Mouse (Mus musculus): ENCODE results near the gene 9930104L06Rik. TPM values are rescaled to one million over a fixed set of nuclear protein-coding genes. Genes with fewer than 3 reads are reported as not detected.
A peak's percentile ranks its signal among the peaks of the same experiment; 100 is the strongest.

Gene 9930104L06Rik
- polyA plus RNA-seq, 1 experiment from 2014 or later, result 4.3 TPM

DNA sequence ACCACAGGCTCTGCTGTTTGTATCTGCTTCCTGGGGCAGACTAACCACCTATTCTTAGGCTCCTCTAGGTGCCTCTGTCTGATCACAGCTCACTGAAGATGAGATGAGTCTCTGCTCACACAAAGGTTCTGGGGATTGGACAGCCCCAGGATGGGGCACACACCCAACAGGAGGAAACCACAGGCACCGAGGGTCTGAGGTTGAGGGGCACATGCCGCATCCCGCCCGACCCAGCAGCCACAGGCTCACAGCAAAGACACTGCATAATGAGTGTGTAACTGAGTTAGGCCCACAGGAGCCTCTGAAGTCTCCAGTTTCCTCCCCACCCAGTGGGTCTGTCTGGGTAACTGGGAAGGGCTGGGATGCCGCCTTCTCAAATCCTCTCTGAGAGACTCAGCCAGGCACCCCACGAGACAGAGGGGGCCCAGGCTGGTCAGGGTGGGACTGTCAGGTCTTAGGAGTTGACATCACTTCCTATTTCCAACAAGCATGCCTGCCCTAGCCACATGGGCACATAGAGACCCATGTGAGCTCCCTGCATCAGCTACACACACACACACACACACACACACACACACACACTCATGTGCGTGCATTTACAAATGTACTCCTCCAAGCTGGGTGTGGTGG, 32.5 kb downstream of the 9930104L06Rik start:
- no peak overlapping the region for H3K27ac ChIP-seq (ENCODE audit: low read depth, low read length)
- DNase-seq (ENCODE audit: low spot score, missing footprints), result no peak
- peaks cover 15% of the 10 kb centered on the region for H3K4me1 ChIP-seq (ENCODE audit: control insufficient read depth, insufficient read depth, low read length)
- no peaks in the 10 kb centered on the region for H3K36me3 ChIP-seq (ENCODE audit: control insufficient read depth, insufficient read depth, low read length)
- H3K4me3 ChIP-seq (ENCODE audit: low read depth, low read length), result no peak overlapping the region
- WGBS, result 77% methylated on average over 7 of the region's 7 CpGs
- no peak overlapping the region for H3K9ac ChIP-seq (ENCODE audit: low read length)
- no peak for ATAC-seq (ENCODE audit: low FRiP score)
- H3K4me2 ChIP-seq, result no peak overlapping the region
- no peaks in the 10 kb centered on the region for H3K9me3 ChIP-seq (ENCODE audit: control insufficient read depth, low read length)
- no peaks in the 10 kb centered on the region for H3K27me3 ChIP-seq (ENCODE audit: control insufficient read depth, insufficient read depth, low read length)

DNA sequence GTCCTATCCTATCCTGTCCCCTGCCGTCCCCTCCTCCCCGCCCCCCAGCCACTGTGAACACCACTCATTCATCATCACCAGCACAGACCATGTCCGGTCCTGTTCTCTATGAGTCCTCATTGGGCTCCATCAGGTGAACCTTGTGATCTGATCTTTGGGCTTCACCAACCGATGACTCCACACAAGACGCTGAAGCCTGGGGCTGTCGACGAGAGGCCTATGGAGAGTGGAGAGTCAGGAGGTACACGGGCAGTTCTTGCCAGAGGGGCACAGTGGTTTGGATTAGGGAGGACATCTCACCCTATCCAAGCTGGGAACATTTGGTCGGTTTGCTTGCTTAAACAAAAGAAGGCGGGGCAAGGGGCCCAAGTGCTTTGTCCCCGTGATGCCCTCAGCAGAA, 33.3 kb downstream of the 9930104L06Rik start:
- no peak for ATAC-seq (ENCODE audit: low FRiP score)
- H3K36me3 ChIP-seq (ENCODE audit: control insufficient read depth, insufficient read depth, low read length), result no peaks in the 10 kb centered on the region
- DNase-seq (ENCODE audit: low spot score, missing footprints), result no peak
- no peaks in the 10 kb centered on the region for H3K9me3 ChIP-seq (ENCODE audit: control insufficient read depth, low read length)
- no peak overlapping the region for H3K27ac ChIP-seq (ENCODE audit: low read depth, low read length)
- no peak overlapping the region for H3K4me2 ChIP-seq
- 0 out of 2 replicates have a peak overlapping the region, but pooled peaks have one; percentile 5 for H3K9ac ChIP-seq (ENCODE audit: low read length)
- WGBS, result 70% methylated on average over 11 of the region's 11 CpGs
- H3K4me3 ChIP-seq (ENCODE audit: low read depth, low read length), result no peak overlapping the region
- H3K4me1 ChIP-seq (ENCODE audit: control insufficient read depth, insufficient read depth, low read length), result peaks cover 12% of the 10 kb centered on the region
- H3K27me3 ChIP-seq (ENCODE audit: control insufficient read depth, insufficient read depth, low read length), result no peaks in the 10 kb centered on the region

DNA sequence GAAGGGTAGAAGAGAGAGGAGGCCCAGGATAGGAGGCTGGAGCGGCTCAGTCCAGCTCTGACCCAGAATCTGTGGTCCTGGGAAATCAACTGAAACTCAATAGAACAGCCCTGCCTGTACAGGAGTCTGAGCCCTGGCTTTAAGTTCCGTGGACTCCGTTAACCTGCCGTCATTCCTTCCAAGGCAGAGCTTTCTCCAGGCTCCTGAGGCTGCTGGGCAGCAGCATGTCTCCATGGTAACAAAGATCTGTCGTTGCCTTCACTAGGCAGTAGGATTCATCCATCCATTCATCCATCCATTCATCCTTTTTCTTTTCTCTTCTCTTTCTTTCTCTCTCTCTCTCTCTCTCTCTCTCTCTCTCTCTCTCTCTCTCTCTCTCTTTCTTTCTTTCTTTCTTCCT, 33.8 kb downstream of the 9930104L06Rik start:
- no peaks in the 10 kb centered on the region for H3K36me3 ChIP-seq (ENCODE audit: control insufficient read depth, insufficient read depth, low read length)
- H3K9ac ChIP-seq (ENCODE audit: low read length), result 0 out of 2 replicates have a peak overlapping the region, but pooled peaks have one; percentile 5
- no peaks in the 10 kb centered on the region for H3K27me3 ChIP-seq (ENCODE audit: control insufficient read depth, insufficient read depth, low read length)
- ATAC-seq (ENCODE audit: low FRiP score) (no peak), DNase-seq (ENCODE audit: low spot score, missing footprints) (no peak)
- no peak overlapping the region for H3K4me2 ChIP-seq
- no peak overlapping the region for H3K27ac ChIP-seq (ENCODE audit: low read depth, low read length)
- no peak overlapping the region for H3K4me3 ChIP-seq (ENCODE audit: low read depth, low read length)
- WGBS, result 33% methylated on average over 5 of the region's 5 CpGs
- no peaks in the 10 kb centered on the region for H3K9me3 ChIP-seq (ENCODE audit: control insufficient read depth, low read length)
- H3K4me1 ChIP-seq (ENCODE audit: control insufficient read depth, insufficient read depth, low read length), result peaks cover 8% of the 10 kb centered on the region

DNA sequence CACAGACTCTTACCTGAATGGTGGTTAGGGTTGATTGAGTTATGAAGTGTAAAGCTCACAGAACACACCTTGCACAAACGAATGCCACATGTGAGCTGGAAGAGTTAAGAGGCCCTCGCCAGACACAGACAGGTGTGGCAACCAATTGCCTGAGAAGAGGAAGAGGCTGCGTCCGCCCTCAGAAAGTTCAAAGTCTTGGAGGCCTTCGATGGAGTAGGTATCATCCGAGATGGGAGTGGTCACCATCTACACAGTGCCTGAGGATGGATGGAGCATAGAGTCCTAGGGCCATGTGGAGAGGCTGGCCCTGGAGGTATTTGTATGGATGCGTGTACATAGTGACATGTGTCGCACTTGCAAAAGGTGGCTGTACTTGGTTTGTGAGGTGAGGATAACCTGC, 34.2 kb downstream of the 9930104L06Rik start:
- H3K27me3 ChIP-seq (ENCODE audit: control insufficient read depth, insufficient read depth, low read length), result no peaks in the 10 kb centered on the region
- H3K4me2 ChIP-seq, result no peak overlapping the region
- ATAC-seq (ENCODE audit: low FRiP score) (no peak), DNase-seq (ENCODE audit: low spot score, missing footprints) (no peak)
- H3K9ac ChIP-seq (ENCODE audit: low read length), result no peak overlapping the region
- no peaks in the 10 kb centered on the region for H3K36me3 ChIP-seq (ENCODE audit: control insufficient read depth, insufficient read depth, low read length)
- H3K27ac ChIP-seq (ENCODE audit: low read depth, low read length), result no peak overlapping the region
- peaks cover 8% of the 10 kb centered on the region for H3K4me1 ChIP-seq (ENCODE audit: control insufficient read depth, insufficient read depth, low read length)
- H3K9me3 ChIP-seq (ENCODE audit: control insufficient read depth, low read length), result no peaks in the 10 kb centered on the region
- 88% methylated on average over 8 of the region's 8 CpGs for WGBS
- H3K4me3 ChIP-seq (ENCODE audit: low read depth, low read length), result no peak overlapping the region

DNA sequence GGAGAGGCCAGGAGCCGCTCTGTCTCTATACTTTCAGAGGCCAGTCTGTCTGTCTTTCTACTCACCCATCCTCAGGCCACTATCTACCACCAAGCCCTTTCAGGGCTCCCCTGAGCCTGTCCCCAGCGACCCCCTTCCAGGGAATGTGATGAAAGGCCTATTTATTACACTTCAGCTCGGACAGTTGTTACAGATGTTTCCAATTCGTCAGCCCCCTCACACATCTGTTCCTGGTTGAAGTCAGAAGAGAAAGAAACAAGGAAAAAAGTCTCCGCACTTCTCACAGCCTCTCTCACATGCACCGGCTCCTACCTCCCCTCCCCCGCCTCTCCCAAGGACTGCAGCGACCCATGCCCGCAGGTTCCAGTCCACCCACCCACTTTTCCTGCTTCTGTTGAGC, 35.5 kb downstream of the 9930104L06Rik start:
- H3K9me3 ChIP-seq (ENCODE audit: control insufficient read depth, low read length), result no peaks in the 10 kb centered on the region
- no peaks in the 10 kb centered on the region for H3K36me3 ChIP-seq (ENCODE audit: control insufficient read depth, insufficient read depth, low read length)
- WGBS, result 66% methylated on average over 9 of the region's 9 CpGs
- DNase-seq (ENCODE audit: low spot score, missing footprints) (no peak), ATAC-seq (ENCODE audit: low FRiP score) (no peak)
- no peak overlapping the region for H3K4me2 ChIP-seq
- H3K4me3 ChIP-seq (ENCODE audit: low read depth, low read length), result no peak overlapping the region
- no peak overlapping the region for H3K9ac ChIP-seq (ENCODE audit: low read length)
- H3K4me1 ChIP-seq (ENCODE audit: control insufficient read depth, insufficient read depth, low read length), result peaks cover 8% of the 10 kb centered on the region
- H3K27ac ChIP-seq (ENCODE audit: low read depth, low read length), result no peak overlapping the region
- H3K27me3 ChIP-seq (ENCODE audit: control insufficient read depth, insufficient read depth, low read length), result no peaks in the 10 kb centered on the region

DNA sequence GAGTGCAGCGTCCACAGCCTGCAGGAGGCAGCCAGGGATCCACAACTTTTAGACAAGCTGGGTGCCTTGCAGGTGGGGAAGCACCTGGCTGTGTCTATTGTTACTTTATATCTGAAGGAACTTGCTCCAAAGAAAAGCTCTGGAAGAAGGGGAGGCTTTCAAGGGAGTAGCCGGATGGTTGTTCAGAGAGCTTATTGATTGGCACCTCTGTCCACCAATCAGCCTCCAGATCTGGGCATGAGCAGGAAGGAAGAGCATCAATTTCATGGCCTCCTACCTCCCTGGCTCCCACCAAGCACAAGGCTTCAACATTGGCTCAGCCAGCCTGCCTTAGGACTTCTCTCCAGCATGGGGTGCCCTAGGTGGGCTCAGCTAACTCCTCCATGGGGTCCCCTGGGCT, 36.4 kb downstream of the 9930104L06Rik start:
- Histone ChIP-seq H3K9ac (ENCODE audit: low read length) (no peak overlapping the region), H3K27ac (ENCODE audit: low read depth, low read length) (no peak overlapping the region), H3K27me3 (ENCODE audit: control insufficient read depth, insufficient read depth, low read length) (no peaks in the 10 kb centered on the region), H3K4me1 (ENCODE audit: control insufficient read depth, insufficient read depth, low read length) (peaks cover 8% of the 10 kb centered on the region), H3K36me3 (ENCODE audit: control insufficient read depth, insufficient read depth, low read length) (no peaks in the 10 kb centered on the region), H3K9me3 (ENCODE audit: control insufficient read depth, low read length) (no peaks in the 10 kb centered on the region), H3K4me2 (no peak overlapping the region), H3K4me3 (ENCODE audit: low read depth, low read length) (no peak overlapping the region)
- ATAC-seq (ENCODE audit: low FRiP score) (no peak), DNase-seq (ENCODE audit: low spot score, missing footprints) (no peak)
- WGBS, result 72% methylated on average over 2 of the region's 2 CpGs

DNA sequence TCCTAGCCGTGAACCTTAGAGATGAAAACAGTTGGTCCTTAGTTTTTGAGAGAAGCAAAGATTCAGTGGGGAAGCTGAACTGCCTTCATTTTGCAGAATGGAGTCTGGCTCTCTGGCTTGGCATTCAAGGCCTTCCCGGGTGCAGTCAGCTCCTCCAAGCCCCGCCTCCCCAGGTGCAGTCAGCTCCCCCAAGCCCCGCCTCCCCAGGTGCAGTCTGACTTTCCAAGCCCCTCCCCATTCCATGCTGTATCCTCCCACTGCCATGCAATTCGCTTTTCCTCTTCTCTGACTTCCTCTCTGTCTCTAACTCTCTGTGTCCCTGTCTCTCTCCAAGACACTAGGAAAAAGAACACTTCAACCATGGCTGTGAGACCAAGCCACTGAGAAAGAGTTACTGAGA, 41.4 kb downstream of the 9930104L06Rik start:
- no peaks in the 10 kb centered on the region for H3K4me1 ChIP-seq (ENCODE audit: control insufficient read depth, insufficient read depth, low read length)
- no peak overlapping the region for H3K9ac ChIP-seq (ENCODE audit: low read length)
- 42% methylated on average over 5 of the region's 5 CpGs for WGBS

DNA sequence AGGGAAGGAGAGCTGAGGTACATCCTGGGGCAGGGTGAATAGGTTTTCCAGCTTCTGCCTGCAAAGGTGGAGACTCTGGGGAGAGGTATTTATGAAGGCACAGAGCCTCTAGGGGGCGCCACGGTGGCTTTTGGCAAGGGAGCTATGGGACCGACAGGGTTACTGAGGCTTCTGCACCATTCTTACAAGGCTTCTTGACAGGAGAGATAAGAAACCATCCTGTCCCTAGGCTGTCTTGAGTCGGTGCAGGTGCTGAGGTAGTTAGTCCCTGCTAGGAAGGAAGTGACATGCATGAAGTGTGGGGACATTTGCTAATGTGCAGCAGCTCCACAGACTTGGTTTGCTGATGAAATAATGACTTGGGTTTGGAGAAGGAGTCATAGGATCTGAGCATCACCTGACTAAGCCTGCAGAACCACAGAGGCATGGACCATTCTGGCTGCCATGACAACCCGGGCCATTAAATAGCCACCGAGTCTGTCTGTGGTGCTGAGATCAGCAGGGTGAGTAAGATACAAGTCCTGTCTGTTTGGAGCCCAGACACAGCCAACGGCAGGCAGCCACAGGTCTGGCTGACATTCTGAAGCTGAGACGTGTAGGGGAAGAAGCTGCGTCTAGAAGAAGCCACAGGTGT, 47.2 kb downstream of the 9930104L06Rik start:
- no peak overlapping the region for H3K4me2 ChIP-seq
- no peak overlapping the region for H3K4me3 ChIP-seq (ENCODE audit: low read depth, low read length)
- no peaks in the 10 kb centered on the region for H3K36me3 ChIP-seq (ENCODE audit: control insufficient read depth, insufficient read depth, low read length)
- 18% methylated on average over 9 of the region's 9 CpGs for WGBS
- ATAC-seq (ENCODE audit: low FRiP score) (no peak), DNase-seq (ENCODE audit: low spot score, missing footprints) (peak; percentile 89)
- H3K27me3 ChIP-seq (ENCODE audit: control insufficient read depth, insufficient read depth, low read length), result peaks cover 57% of the 10 kb centered on the region
- no peak overlapping the region for H3K9ac ChIP-seq (ENCODE audit: low read length)
- H3K27ac ChIP-seq (ENCODE audit: low read depth, low read length), result no peak overlapping the region
- no peaks in the 10 kb centered on the region for H3K9me3 ChIP-seq (ENCODE audit: control insufficient read depth, low read length)
- H3K4me1 ChIP-seq (ENCODE audit: control insufficient read depth, insufficient read depth, low read length), result peaks cover 18% of the 10 kb centered on the region

More for the DNA sequence above, 41.4 kb downstream of the 9930104L06Rik start:
- Histone ChIP-seq H3K9me3 (ENCODE audit: control insufficient read depth, low read length) (no peaks in the 10 kb centered on the region), H3K27me3 (ENCODE audit: control insufficient read depth, insufficient read depth, low read length) (peaks cover 4% of the 10 kb centered on the region; the same call in 1 of the 2 replicates), H3K36me3 (ENCODE audit: control insufficient read depth, insufficient read depth, low read length) (no peaks in the 10 kb centered on the region), H3K4me3 (ENCODE audit: low read depth, low read length) (no peak overlapping the region), H3K4me2 (no peak overlapping the region), H3K27ac (ENCODE audit: low read depth, low read length) (no peak overlapping the region)
- ATAC-seq (ENCODE audit: low FRiP score) (no peak), DNase-seq (ENCODE audit: low spot score, missing footprints) (no peak)

DNA sequence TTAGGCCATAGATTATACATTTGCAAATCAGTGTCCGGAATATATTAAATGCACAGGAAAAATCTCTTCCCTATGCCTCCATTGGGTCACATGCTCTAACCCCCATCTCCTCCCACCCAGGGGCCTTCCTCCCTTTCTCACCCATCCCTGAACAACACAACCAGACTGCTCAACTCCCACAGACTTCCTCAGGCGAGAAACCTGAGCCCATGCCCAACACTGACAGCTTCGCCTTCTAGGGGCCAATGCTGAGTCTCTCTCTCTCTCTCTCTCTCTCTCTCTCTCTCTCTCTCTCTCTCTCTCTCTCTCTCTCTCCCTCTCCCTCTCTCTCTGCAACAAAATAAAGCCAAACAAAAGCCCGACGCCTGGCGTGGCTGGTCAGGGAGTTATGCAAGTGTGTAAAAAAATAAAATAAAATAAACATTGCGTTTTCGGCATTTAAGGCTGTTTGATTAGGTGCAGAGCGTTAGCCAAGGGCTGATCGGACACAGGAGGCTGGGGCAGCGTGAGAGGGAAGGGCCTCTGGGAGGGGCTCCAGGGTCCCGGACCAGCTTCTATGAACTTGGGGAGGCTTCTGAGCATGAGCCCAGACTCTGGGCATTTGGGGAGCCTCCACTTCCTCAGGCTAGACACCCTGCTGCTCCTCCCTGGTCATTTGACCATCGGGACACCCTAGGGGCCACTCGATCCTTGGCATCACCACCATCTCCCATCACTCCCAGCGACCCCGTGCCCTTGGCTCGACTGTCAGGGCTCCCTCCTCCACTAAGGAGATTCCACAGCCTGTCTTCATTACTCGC, 48.2 kb downstream of the 9930104L06Rik start:
- Histone ChIP-seq H3K27me3 (ENCODE audit: control insufficient read depth, insufficient read depth, low read length) (peaks cover 66% of the 10 kb centered on the region), H3K4me2 (peak overlapping the region; percentile 58), H3K4me3 (ENCODE audit: low read depth, low read length) (no peak overlapping the region), H3K9ac (ENCODE audit: low read length) (peak overlapping the region; percentile 5; the same call in 1 of the 2 replicates), H3K4me1 (ENCODE audit: control insufficient read depth, insufficient read depth, low read length) (peaks cover 25% of the 10 kb centered on the region), H3K9me3 (ENCODE audit: control insufficient read depth, low read length) (no peaks in the 10 kb centered on the region), H3K36me3 (ENCODE audit: control insufficient read depth, insufficient read depth, low read length) (no peaks in the 10 kb centered on the region), H3K27ac (ENCODE audit: low read depth, low read length) (no peak overlapping the region)
- peak; percentile 90 for DNase-seq (ENCODE audit: low spot score, missing footprints)
- no peak for ATAC-seq (ENCODE audit: low FRiP score)
- 7% methylated on average over 18 of the region's 18 CpGs for WGBS
